Mouse (Mus musculus) thymus, postnatal 4 days (tissue): ENCODE results near the gene Pik3c2g.

Experiments
- DNase-seq: peaks from one replicate; pipeline ENCODE4 v3.0.0; 2021

Pik3c2g gene

DNA sequence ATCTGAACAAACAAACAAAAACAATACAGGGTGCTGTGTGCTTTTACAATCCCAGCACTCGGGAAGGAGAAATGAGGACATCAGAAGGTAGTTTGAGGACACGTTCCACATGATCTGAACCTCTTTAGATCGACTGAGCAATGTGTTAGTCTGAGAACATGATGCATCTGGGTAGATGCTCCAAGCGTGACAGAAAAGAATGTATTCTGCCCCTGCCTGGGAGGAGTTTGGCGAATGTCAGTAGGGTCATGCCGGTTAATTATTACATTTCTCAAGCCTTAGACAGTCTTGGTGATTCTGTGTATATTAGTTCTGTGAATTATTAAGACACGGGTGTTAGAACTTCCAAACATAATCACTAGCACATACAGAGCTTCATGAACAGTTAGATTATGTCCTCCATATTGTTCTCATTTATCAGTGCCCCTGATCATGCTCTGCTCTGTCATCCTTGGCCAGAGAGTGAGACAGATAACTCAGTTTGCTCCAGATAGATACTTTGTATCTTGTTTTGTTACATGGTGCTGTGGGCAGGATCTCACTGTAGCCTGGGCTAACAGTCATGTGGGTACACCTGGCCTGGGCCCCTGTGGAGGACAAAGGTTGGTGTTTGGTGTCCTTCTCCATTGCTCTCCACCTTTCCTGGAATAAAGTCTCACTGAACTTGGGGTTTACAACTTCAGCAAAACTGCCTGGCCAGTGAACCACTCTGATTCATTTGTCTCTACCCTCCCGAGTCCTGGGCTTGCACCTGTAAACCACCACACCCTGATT lies 360.3 kb downstream of the Pik3c2g start:
- no peak for DNase-seq

DNA sequence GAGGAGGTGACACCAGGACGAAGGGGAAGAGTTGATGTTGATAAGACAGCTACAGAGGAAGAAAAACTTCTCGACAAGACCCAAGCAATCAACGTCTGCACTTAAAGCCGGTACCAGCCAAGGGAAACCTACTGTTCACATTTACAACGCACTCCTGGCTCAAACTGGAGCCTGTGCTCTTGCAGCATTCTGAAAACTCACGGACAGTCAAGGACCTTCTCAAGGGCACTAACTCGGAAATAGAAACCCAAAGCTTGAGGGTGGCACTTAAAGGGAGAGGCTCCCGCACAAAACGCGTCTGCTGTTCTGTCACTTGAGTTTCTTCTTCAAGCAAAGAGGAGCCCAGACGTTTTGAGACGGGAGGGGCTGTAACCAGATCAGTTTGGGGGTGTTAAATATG lies 366.6 kb downstream of the Pik3c2g start:
- no peak for DNase-seq

DNA sequence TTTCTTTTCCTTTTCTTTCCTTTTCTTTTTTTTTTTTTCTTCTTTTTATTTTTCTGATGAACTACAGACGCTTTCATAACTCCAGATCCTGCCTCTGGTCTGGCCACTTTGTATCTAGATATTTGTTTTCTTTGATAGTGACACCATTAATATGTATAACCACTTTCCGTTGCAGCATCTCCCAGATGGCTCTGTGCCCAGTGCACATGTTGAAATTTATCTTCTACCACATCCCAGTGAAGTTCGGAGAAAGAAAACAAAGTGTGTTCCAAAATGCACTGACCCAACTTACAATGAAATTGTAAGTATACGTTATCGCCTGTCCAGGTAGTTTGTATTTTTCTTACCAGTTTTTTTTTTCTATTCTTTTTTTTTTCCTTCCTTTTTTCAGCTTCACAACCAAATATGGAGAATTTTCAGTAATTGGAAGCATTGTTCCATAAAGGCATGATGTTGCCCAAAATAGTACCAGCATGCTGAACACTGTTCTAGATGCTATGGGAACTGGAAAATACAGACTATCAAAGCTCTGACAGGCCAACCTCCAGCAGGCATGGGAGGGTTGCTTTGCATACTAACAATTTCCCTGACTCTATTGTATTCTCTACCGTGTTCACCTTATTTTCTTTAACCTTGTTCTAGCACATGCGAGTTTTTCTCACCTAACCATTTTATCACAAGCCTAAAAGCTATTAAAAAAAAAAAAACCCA lies 370.7 kb downstream of the Pik3c2g start:
- DNase-seq: no peak

DNA sequence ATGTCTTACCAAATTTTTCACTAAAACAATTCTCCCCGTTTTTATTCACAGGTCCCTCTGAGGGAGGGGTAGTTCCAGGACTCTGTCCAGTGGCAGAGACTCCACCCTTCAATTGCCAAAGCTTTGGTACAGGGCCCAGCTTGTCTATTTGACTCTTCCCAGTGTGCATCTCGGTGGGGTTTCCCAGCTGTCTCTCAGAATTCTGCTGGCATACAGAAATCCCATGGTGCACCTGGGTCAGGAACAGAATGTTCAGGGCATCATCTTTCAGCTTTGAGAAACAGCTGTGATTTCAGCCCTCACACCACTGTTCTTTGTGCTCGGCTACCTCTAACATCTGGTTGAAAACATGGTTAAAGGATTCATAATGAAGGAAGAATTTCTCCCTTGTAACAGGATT lies 376.8 kb downstream of the Pik3c2g start:
- DNase-seq: no peak

DNA sequence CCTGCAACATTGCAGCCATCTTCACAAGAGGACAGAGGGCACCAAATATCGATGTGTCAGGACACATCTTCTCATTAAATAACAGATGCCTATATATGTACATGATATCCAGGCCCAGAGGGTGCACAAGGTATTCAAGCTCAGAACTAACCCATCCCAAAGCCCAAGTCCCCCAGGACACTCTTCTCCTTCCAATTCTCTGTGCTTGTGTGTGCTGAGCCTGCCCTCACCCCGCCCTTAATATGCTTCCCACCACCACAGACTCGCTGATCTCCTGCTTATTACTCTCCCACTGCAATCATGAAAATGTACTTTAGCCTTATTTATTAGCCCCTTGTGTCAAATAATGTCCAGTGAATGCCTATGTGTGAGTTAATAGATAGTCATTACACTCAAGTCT lies 377.9 kb downstream of the Pik3c2g start:
- no peak for DNase-seq

DNA sequence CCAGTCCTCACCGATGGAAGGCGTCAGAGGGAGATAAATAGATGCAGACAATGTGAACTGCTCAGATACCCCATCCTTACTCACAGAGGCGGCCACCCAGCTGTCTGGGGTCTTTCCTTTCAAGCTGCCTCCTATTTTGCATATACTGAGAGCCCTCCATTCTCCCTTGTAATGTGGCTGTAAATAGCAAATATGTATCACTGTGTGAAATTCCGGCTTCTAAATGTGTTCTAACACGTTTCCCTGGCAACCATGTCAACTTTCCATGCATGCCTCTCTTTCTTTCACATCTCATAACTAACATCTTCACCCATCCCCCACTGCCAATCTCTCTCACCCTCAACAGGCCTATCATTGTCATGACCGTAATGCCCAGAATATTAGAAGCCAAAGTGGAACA lies 379.7 kb downstream of the Pik3c2g start:
- no peak for DNase-seq

DNA sequence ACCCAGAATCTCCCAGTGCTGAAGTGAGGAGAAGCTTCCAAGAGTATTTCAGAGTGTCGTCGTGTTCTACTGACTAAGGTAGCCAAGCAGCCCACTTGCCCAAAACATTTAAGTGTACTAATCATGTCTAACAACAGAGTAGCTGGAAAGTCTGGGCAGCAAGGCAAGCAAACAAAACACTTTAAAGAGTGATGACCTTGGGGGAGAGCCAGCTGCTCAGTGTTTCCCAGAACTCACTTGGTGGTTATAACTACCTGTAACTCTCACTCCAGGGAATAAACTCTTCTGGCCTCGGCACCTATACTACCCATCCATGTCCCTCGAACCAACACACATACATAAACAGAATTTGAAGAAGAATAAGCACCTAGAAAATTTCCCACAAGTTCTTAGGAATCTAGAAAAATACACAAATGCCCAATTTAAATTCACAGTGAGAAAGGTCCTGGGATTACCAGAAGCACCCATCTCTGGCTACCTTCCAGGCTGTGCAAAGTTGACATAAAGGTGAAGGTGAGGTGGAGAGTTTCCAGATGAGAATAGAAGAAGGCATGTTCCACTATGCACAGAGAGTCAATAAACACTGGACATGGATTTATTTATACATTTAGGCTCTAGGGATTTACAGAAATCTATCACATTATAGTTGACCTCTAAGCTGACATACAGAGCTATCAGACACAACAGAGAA lies 384.7 kb downstream of the Pik3c2g start:
- no peak for DNase-seq

DNA sequence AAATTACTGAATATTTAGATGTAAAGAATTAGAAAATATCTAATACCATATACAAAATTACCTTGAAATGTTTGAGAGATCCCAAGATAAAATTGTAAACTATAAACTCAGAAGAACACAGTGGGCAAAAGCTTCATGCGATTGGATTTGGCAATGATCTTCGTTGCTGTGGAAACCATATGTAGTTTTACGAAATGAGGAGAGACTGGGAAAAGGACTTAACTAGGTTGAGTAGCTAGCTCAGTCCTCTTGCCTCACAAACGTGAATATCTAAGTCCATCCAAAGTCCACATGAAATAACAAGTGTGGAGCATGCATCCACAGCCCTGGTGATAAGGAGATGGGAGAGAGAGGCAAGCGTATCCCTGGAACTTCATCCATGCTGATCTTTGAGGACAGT lies 387.6 kb downstream of the Pik3c2g start:
- DNase-seq: no peak

DNA sequence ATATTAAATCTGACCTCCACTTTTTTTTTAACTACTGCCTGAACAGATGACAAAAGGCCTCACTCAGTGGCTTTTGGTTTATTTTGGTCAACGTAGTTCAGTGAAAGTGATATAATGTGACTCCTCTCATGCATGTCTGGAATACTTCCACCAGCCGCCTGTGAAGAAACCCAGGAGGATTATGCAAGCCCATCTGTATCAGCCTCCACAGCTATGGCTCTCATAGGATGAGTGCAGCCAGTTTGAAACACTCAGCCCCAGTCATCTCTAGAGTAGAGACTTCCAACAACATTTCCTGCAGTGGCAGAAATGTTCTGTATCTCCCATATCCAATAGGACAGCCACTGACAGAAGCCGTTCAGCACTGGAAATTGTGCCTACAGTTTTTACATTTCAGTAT lies 391.1 kb downstream of the Pik3c2g start:
- DNase-seq: no peak

DNA sequence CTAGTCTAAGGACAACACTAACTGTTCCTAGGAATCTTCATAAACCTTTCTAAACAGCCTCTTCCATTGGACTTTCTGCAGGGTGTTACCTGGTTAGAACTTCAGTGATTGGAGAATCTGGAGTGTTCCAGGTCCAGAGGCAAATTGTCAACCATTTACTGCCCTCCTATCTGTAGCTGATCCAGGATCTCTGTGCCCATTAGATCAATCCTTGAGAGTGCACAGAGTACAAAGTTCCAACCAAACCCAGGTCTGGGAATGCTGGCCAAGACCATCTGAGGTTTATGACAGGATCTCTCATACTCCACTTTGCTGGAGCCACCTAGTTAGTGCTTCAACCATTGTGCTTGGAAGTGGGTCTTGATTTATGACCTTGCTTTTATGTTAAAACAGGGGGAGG lies 394.0 kb downstream of the Pik3c2g start:
- no peak for DNase-seq

DNA sequence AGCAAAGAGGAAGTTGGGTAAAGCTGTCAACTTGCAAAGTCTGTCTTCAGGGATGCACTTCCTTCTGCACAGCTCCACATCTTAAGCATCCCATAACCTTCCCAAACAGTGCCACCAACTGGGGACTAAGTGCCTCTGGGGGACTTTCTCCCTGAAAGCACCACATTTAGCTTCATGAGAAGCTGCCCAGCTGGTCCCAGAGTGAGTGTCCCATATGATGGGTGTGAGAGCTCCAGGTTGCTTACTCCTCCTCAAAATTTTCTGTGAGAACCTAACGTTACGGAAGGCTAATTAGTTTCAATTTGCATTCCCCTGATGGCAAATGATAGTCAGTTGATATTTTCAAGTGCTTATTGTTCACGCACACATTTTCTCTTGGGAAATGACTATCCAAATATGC lies 397.0 kb downstream of the Pik3c2g start:
- DNase-seq: no peak

DNA sequence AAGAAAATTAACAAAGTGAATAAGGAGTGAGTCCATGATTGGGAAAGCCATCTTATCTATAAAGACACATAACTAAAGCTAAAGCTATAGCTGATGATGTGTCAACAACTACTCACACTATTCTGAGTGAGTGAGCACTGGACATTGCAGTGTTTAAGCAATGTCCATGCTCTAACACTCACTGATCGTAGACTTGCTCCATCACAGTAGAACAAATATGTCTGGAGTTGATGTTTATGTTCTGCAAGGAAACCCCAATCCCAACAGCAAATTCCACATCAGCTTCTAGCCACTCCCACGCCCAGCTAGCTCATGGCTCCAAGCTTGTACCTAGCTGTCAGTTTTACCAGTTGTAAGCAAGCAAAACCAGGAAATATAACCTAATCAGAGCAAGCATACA lies 399.5 kb downstream of the Pik3c2g start:
- no peak for DNase-seq

DNA sequence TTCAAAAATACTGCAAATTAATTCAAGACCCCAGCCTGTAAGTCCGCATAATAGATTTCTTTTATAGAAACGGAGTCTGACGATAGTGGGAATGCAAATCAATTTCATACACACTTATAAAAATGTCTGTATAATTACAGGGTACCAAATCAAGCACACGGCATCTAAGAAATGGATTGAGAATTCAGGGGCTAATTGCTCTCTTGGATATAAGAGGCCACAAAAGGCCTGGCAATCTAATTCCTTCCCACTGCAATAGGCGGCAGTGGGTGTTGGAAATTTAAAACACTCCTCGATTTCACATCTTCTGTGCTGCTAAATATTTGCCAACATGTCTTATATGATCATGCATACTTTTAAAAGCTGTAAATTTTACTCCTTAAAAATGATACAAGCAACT lies 402.1 kb downstream of the Pik3c2g start:
- no peak for DNase-seq

DNA sequence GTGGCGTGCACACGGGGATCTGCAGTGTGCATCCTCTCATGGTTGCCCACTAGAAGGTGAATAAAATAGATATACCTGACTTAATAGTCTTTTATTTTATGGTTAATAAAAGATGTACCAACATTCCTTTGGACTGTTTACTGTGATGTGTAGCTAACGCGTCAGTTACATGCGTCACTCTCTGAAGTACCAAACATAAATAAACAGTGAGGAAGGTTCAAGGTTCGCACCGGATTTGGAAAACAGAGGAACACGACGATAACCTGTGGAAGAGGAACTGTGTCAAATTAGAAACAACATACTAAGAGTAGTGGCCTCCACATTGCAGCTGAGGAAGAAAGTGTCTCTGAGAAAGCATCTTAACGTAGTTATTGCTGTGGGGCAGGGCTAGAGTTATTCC lies 402.6 kb downstream of the Pik3c2g start:
- no peak for DNase-seq

DNA sequence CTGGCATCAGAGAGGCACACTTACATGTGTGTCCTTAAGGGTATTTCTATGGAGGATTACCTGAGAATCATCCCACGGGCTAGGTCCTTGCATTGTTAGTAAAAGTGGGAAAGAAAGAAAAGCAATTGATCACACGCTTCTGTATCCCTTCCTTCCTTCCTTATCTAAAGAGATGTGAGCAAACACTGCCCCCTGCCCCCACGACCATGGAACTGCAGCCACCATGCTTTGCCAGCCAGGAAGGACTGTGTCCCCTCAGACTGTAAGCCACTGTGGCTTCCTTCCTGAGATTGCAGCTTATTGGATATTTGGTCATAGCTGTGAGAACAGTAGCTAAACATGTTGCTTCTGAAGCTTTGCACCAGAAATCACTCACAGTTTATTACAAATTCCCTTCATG lies 418.2 kb downstream of the Pik3c2g start:
- no peak for DNase-seq
